Mouse (Mus musculus): ENCODE measurements around the gene Sqor. TPM values are rescaled to one million over a fixed set of nuclear protein-coding genes. Genes with fewer than 3 reads are reported as not detected.
A peak's percentile ranks its signal among the peaks of the same experiment; 100 is the strongest.

Gene Sqor
- polyA plus RNA-seq, 1 experiment from 2014 or later, result 40.1 TPM

GRCm38 (mm10) chr2:122779967-122780366 lies 14.9 kb downstream of the Sqor start:
- H3K27ac ChIP-seq (ENCODE audit: low read length), result no peak overlapping the region
- H3K4me3 ChIP-seq (ENCODE audit: low read length), result no peak overlapping the region
- no peak overlapping the region for H3K9ac ChIP-seq (ENCODE audit: low read depth, low read length)
- no peaks in the 10 kb centered on the region for H3K27me3 ChIP-seq (replicated peaks; ENCODE audit: control insufficient read depth, insufficient read depth, low read length)
- H3K36me3 ChIP-seq (ENCODE audit: control insufficient read depth, insufficient read depth, low read length), result no peaks in the 10 kb centered on the region
- H3K4me1 ChIP-seq (ENCODE audit: control insufficient read depth, insufficient read depth, low read length), result peaks cover 9% of the 10 kb centered on the region
- no peaks in the 10 kb centered on the region for H3K9me3 ChIP-seq (ENCODE audit: control insufficient read depth, low read length)
- H3K4me2 ChIP-seq (ENCODE audit: low read depth, low read length), result no peak overlapping the region
- WGBS, result 33% methylated on average over 5 of the region's 5 CpGs
- ATAC-seq, result peak; percentile 81

GRCm38 (mm10) chr2:122780447-122780846 lies 15.4 kb downstream of the Sqor start:
- H3K4me3 ChIP-seq (ENCODE audit: low read length), result no peak overlapping the region
- no peaks in the 10 kb centered on the region for H3K36me3 ChIP-seq (ENCODE audit: control insufficient read depth, insufficient read depth, low read length)
- ATAC-seq, result no peak
- no peak overlapping the region for H3K9ac ChIP-seq (ENCODE audit: low read depth, low read length)
- WGBS, result 41% methylated on average over 3 of the region's 3 CpGs
- no peaks in the 10 kb centered on the region for H3K9me3 ChIP-seq (ENCODE audit: control insufficient read depth, low read length)
- no peak overlapping the region for H3K4me2 ChIP-seq (ENCODE audit: low read depth, low read length)
- no peak overlapping the region for H3K27ac ChIP-seq (ENCODE audit: low read length)
- H3K27me3 ChIP-seq (replicated peaks; ENCODE audit: control insufficient read depth, insufficient read depth, low read length), result no peaks in the 10 kb centered on the region
- peaks cover 9% of the 10 kb centered on the region for H3K4me1 ChIP-seq (ENCODE audit: control insufficient read depth, insufficient read depth, low read length)

GRCm38 (mm10) chr2:122781590-122782356 lies 16.7 kb downstream of the Sqor start:
- 68% methylated on average over 8 of the region's 8 CpGs for WGBS
- Histone ChIP-seq H3K27ac (ENCODE audit: low read length) (no peak overlapping the region), H3K4me3 (ENCODE audit: low read length) (no peak overlapping the region), H3K9me3 (ENCODE audit: control insufficient read depth, low read length) (no peaks in the 10 kb centered on the region), H3K4me2 (ENCODE audit: low read depth, low read length) (no peak overlapping the region), H3K4me1 (ENCODE audit: control insufficient read depth, insufficient read depth, low read length) (peaks cover 9% of the 10 kb centered on the region), H3K27me3 (replicated peaks; ENCODE audit: control insufficient read depth, insufficient read depth, low read length) (no peaks in the 10 kb centered on the region), H3K36me3 (ENCODE audit: control insufficient read depth, insufficient read depth, low read length) (no peaks in the 10 kb centered on the region), H3K9ac (ENCODE audit: low read depth, low read length) (no peak overlapping the region)
- no peak for ATAC-seq

GRCm38 (mm10) chr2:122783730-122784129 lies 18.7 kb downstream of the Sqor start:
- WGBS, result 57% methylated on average over 2 of the region's 2 CpGs
- Histone ChIP-seq H3K27me3 (replicated peaks; ENCODE audit: control insufficient read depth, insufficient read depth, low read length) (no peaks in the 10 kb centered on the region), H3K9me3 (ENCODE audit: control insufficient read depth, low read length) (no peaks in the 10 kb centered on the region), H3K27ac (ENCODE audit: low read length) (peak overlapping the region; percentile 36; the same call in 1 of the 2 replicates), H3K36me3 (ENCODE audit: control insufficient read depth, insufficient read depth, low read length) (no peaks in the 10 kb centered on the region), H3K9ac (ENCODE audit: low read depth, low read length) (no peak overlapping the region), H3K4me2 (ENCODE audit: low read depth, low read length) (no peak overlapping the region), H3K4me1 (ENCODE audit: control insufficient read depth, insufficient read depth, low read length) (peaks cover 9% of the 10 kb centered on the region), H3K4me3 (ENCODE audit: low read length) (no peak overlapping the region)
- ATAC-seq, result peak; percentile 91

- H3K4me3 ChIP-seq (ENCODE audit: low read length), result no peak overlapping the region
- no peak overlapping the region for H3K27ac ChIP-seq (ENCODE audit: low read length)
- no peaks in the 10 kb centered on the region for H3K36me3 ChIP-seq (ENCODE audit: control insufficient read depth, insufficient read depth, low read length)
- H3K9ac ChIP-seq (ENCODE audit: low read depth, low read length), result no peak overlapping the region
- H3K27me3 ChIP-seq (replicated peaks; ENCODE audit: control insufficient read depth, insufficient read depth, low read length), result no peaks in the 10 kb centered on the region
- no peak for ATAC-seq
- H3K9me3 ChIP-seq (ENCODE audit: control insufficient read depth, low read length), result no peaks in the 10 kb centered on the region
- H3K4me1 ChIP-seq (ENCODE audit: control insufficient read depth, insufficient read depth, low read length), result peaks cover 6% of the 10 kb centered on the region
- WGBS, result 93% methylated on average over 3 of the region's 3 CpGs
- H3K4me2 ChIP-seq (ENCODE audit: low read depth, low read length), result no peak overlapping the region
Measured at GRCm38 (mm10) chr2:122784701-122785100, 19.7 kb downstream of the Sqor start.

GRCm38 (mm10) chr2:122786167-122786566 lies 21.1 kb downstream of the Sqor start:
- Histone ChIP-seq H3K27me3 (replicated peaks; ENCODE audit: control insufficient read depth, insufficient read depth, low read length) (no peaks in the 10 kb centered on the region), H3K36me3 (ENCODE audit: control insufficient read depth, insufficient read depth, low read length) (no peaks in the 10 kb centered on the region), H3K27ac (ENCODE audit: low read length) (no peak overlapping the region), H3K4me1 (ENCODE audit: control insufficient read depth, insufficient read depth, low read length) (peaks cover 3% of the 10 kb centered on the region), H3K4me3 (ENCODE audit: low read length) (no peak overlapping the region), H3K9ac (ENCODE audit: low read depth, low read length) (no peak overlapping the region), H3K4me2 (ENCODE audit: low read depth, low read length) (no peak overlapping the region), H3K9me3 (ENCODE audit: control insufficient read depth, low read length) (no peaks in the 10 kb centered on the region)
- WGBS, result 91% methylated on average over 2 of the region's 2 CpGs
- ATAC-seq, result no peak

GRCm38 (mm10) chr2:122789311-122789710 lies 24.3 kb downstream of the Sqor start:
- no peak overlapping the region for H3K9ac ChIP-seq (ENCODE audit: low read depth, low read length)
- no peaks in the 10 kb centered on the region for H3K9me3 ChIP-seq (ENCODE audit: control insufficient read depth, low read length)
- H3K4me2 ChIP-seq (ENCODE audit: low read depth, low read length), result no peak overlapping the region
- peak overlapping the region; percentile 3; the same call in 1 of the 2 replicates for H3K27ac ChIP-seq (ENCODE audit: low read length)
- no peak overlapping the region for H3K4me3 ChIP-seq (ENCODE audit: low read length)
- no peaks in the 10 kb centered on the region for H3K27me3 ChIP-seq (replicated peaks; ENCODE audit: control insufficient read depth, insufficient read depth, low read length)
- no peaks in the 10 kb centered on the region for H3K36me3 ChIP-seq (ENCODE audit: control insufficient read depth, insufficient read depth, low read length)
- ATAC-seq, result peak; percentile 63
- H3K4me1 ChIP-seq (ENCODE audit: control insufficient read depth, insufficient read depth, low read length), result no peaks in the 10 kb centered on the region
- WGBS, result 56% methylated on average over 7 of the region's 7 CpGs

GRCm38 (mm10) chr2:122789730-122790129 lies 24.7 kb downstream of the Sqor start:
- Histone ChIP-seq H3K9ac (ENCODE audit: low read depth, low read length) (no peak overlapping the region), H3K27ac (ENCODE audit: low read length) (peak overlapping the region; percentile 3; the same call in 1 of the 2 replicates), H3K36me3 (ENCODE audit: control insufficient read depth, insufficient read depth, low read length) (no peaks in the 10 kb centered on the region), H3K27me3 (replicated peaks; ENCODE audit: control insufficient read depth, insufficient read depth, low read length) (no peaks in the 10 kb centered on the region), H3K9me3 (ENCODE audit: control insufficient read depth, low read length) (no peaks in the 10 kb centered on the region), H3K4me2 (ENCODE audit: low read depth, low read length) (no peak overlapping the region), H3K4me1 (ENCODE audit: control insufficient read depth, insufficient read depth, low read length) (no peaks in the 10 kb centered on the region), H3K4me3 (ENCODE audit: low read length) (no peak overlapping the region)
- WGBS, result 65% methylated on average over 6 of the region's 6 CpGs
- no peak for ATAC-seq

GRCm38 (mm10) chr2:122804392-122804791 lies 39.4 kb downstream of the Sqor start:
- no peak overlapping the region for H3K9ac ChIP-seq (ENCODE audit: low read depth, low read length)
- H3K9me3 ChIP-seq (ENCODE audit: control insufficient read depth, low read length), result no peaks in the 10 kb centered on the region
- H3K36me3 ChIP-seq (ENCODE audit: control insufficient read depth, insufficient read depth, low read length), result no peaks in the 10 kb centered on the region
- no peaks in the 10 kb centered on the region for H3K27me3 ChIP-seq (replicated peaks; ENCODE audit: control insufficient read depth, insufficient read depth, low read length)
- WGBS, result 84% methylated on average over 6 of the region's 6 CpGs
- no peak overlapping the region for H3K4me2 ChIP-seq (ENCODE audit: low read depth, low read length)
- ATAC-seq, result no peak
- no peak overlapping the region for H3K4me3 ChIP-seq (ENCODE audit: low read length)
- H3K27ac ChIP-seq (ENCODE audit: low read length), result no peak overlapping the region
- no peaks in the 10 kb centered on the region for H3K4me1 ChIP-seq (ENCODE audit: control insufficient read depth, insufficient read depth, low read length)

GRCm38 (mm10) chr2:122806040-122806439 lies 41.0 kb downstream of the Sqor start:
- Histone ChIP-seq H3K4me1 (ENCODE audit: control insufficient read depth, insufficient read depth, low read length) (no peaks in the 10 kb centered on the region), H3K9ac (ENCODE audit: low read depth, low read length) (no peak overlapping the region), H3K4me3 (ENCODE audit: low read length) (no peak overlapping the region), H3K4me2 (ENCODE audit: low read depth, low read length) (no peak overlapping the region), H3K27me3 (replicated peaks; ENCODE audit: control insufficient read depth, insufficient read depth, low read length) (no peaks in the 10 kb centered on the region), H3K9me3 (ENCODE audit: control insufficient read depth, low read length) (no peaks in the 10 kb centered on the region), H3K27ac (ENCODE audit: low read length) (no peak overlapping the region), H3K36me3 (ENCODE audit: control insufficient read depth, insufficient read depth, low read length) (no peaks in the 10 kb centered on the region)
- 85% methylated on average over 3 of the region's 3 CpGs for WGBS
- ATAC-seq, result no peak
